Mouse (Mus musculus) left cerebral cortex, adult 2 months (tissue): ENCODE results near the gene Crtc3. TPM values are rescaled to one million over a fixed set of nuclear protein-coding genes. Genes with fewer than 3 reads are reported as not detected.

Source experiments
- DNase-seq, 2 experiments: peaks; one replicate each; pipeline ENCODE4 v3.0.0; 2021 to 2022; ENCODE audit warnings: low spot score in 2 of 2, mixed read lengths in 1 of 2; ENCODE audit errors: extremely low spot score in 1 of 2
- H3K27ac ChIP-seq: fragments of 200-600 bp; 2 replicates; pipeline ENCODE4 v1.8.1; 2022
- H3K4me3 ChIP-seq: fragments of 200-600 bp; 2 replicates; pipeline ENCODE4 v1.8.1; 2022
- CTCF ChIP-seq: fragments of 200-600 bp; IDR thresholded peaks from 2 replicates; pipeline ENCODE4 v1.8.1; 2022; ENCODE audit warnings: antibody characterized with exemption, mild to moderate bottlenecking, moderate library complexity
- intact Hi-C: fragments of 180-260 bp; cut with DNase I; formaldehyde crosslinking; loops from one replicate; pipeline ENCODE4 v1.15.1; 2025
- total RNA-seq, 2 experiments: library from RNA; stranded (reverse); gene quantifications; 2 replicates each; pipeline ENCODE4 v1.2.3; 2021

Crtc3 gene
- total RNA-seq, 2 experiments from 2014 or later: 14.9 to 16.5 TPM

DNA sequence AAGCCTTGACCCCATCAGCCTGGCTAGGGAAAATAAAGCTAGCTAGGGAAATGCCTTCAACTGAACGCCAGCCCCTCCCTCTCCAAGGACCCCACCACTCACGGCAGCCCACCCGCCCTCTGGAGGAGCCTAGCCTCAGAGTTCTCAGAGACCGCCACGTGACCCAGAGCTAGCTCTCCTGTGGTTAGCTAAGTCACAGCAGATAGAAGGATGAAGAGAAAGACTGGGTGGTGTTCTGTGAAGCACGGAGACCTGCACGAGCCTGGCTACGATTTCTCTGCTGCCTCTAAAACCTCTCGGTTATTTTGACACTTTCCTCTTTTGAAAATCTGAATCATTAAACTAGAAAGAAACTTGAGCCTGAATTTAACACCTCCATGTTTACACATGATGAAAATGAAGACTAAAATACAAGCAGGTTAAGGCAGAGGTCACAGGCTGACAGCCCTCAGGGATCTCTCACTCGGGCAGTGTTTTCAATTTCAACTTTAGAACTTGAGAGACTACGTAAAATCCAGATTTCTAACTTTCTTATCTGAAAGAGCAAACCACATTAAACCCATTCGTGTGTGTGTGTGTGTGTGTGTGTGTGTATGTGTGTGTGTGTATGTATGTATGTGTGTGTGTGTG lies 8.3 kb downstream of the Crtc3 start:
- H3K4me3 ChIP-seq: no peak overlapping the region
- TF ChIP-seq CTCF: no peak
- DNase-seq: no peak
- H3K27ac ChIP-seq: no peak overlapping the region
- intact Hi-C loops: no loop called here

DNA sequence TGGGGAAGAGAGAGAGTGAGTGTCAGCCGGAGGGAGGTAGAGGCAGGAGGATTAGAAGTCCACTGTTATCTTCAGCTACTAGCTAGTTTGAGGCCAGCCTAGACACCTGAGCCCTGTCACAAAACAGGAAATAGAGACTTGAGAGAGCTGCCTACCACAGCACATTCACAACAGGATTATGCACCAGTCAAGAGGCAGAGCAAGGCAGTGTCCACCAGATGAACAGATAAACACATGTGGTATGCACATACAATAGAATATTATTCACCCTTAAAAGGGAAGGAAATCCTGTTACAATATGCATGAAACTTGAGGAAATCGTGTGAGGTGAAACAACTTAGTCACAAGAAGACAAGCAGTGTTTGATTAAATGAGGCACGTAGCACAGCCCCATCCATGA lies 16.4 kb downstream of the Crtc3 start:
- Histone ChIP-seq H3K27ac (no peak overlapping the region), H3K4me3 (no peak overlapping the region)
- DNase-seq: no peak
- intact Hi-C loops: no loop called here
- TF ChIP-seq CTCF: no peak

DNA sequence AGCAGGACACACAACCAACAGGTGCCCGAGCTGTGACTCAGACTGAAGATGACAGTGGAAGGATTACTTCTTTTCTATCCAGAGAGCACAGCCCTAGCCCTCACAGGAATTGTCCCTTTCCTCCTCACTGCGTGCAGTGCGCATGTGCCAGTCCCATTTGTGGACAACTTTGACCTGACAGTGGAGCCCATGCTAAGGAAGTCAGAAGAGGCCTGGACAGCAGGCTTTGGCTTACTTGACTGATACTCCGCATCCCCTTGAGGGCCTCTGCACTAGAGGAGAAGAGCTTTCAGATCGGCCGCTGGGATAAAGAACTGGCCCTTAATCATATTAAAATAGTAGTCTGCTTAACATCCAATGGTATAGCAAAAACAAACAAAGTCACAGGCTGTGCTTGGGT lies 17.8 kb downstream of the Crtc3 start:
- DNase-seq: no peak
- H3K4me3 ChIP-seq: no peak overlapping the region
- TF ChIP-seq CTCF: no peak
- no peak overlapping the region for H3K27ac ChIP-seq
- intact Hi-C loops: no loop called here

DNA sequence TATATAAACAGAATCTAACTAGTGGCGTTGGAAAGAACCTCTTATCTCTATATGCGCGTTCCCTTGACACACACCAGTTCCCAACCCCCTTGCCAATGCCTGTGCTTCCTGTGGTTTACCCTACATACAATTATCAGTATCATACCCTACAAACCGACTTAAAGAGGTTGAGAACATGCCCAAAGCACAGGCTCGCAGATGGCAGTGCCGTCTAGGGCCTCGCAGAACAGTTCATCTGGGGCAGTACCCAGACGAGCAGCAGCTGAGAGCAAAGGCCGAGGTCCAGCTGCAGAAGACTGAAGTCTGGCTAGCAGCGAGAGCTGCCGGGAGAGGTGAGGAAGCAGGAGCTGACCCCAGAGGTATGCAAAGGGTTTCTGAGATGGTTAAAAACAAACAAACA lies 21.5 kb downstream of the Crtc3 start:
- intact Hi-C loops: no loop called here
- no peak for DNase-seq
- TF ChIP-seq CTCF: no peak
- no peak overlapping the region for H3K4me3 ChIP-seq
- no peak overlapping the region for H3K27ac ChIP-seq

DNA sequence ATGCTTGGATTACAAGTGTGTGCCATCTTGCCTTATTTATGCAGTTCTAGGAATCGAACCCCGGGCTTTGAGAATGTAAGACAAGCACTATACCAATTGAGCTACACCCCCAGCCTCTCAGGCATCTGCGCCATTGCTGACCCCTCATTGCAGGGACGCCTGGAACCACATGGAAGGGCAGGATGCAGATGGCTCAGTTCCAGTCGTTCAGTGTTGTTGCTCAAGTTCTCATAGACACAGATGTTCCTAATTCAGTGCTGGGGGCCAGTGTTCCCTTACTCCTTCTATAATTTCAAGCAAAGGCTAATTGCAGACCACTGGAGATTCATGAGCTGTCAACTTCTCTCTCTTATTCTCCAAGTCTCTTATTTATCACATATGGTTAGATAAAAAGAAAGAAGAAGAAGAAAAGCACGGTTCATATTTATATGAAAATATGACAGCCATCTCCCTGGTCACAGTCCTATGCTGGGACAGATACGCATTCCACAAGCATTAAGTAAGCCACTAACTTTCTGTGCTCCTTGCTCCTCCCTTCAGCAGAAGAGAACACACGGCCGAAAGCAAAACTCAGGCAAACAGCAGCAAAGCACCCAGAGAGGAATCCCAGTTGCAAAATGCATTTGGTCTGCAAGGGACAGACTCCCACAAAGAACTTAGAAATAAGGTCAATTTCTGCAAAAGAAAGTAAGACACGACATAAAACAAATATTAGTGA lies 22.3 kb downstream of the Crtc3 start:
- no peak for TF ChIP-seq CTCF
- no peak for DNase-seq
- intact Hi-C loops: no loop called here
- no peak overlapping the region for H3K4me3 ChIP-seq
- H3K27ac ChIP-seq: no peak overlapping the region

DNA sequence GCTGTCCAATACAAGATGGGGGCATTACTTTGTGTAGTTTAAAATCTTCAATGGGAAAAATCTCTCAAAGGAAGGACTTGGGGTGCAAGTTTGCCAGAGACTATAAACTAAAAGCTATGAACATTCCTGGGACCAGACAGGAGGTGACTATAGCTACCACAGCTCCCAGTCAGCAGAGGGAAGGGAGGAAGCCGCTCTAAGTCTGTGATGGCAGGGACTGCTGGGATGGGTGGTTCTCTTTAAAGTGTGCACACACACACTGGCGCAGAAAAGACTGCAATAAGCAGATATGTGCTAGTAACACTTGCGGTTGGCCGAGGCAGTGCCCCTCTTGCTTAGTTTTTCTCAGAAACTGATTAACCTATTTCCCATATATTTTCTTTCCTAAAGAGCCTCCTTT lies 27.6 kb downstream of the Crtc3 start:
- H3K27ac ChIP-seq: peak overlapping the region; percentile 33; the same call in 1 of the 2 replicates
- intact Hi-C loops: no loop called here
- H3K4me3 ChIP-seq: no peak overlapping the region
- TF ChIP-seq CTCF: no peak
- DNase-seq: no peak

DNA sequence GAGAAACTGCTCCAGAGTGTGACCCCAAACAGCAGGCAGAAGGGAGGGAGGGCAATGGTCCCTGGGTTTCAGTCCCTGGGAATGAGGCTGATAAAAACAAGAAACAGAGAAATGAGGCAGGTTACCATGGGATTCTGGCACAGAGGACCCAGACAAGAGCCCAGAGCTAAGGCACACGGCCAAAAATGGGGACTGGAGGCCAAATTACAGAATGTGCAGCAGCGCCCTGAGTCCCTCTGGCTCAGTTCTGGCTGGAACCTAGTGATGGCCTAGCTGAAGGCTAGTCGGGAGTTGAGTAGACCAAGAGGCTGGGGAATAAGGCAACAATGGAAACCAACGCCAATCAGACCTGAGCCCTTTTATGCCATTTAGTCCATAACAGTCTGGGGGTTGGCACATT lies 28.1 kb downstream of the Crtc3 start:
- peak in 1 of 2 experiments; percentile 70 for DNase-seq
- Histone ChIP-seq H3K4me3 (no peak overlapping the region), H3K27ac (peak overlapping the region; percentile 33; the same call in 1 of the 2 replicates)
- intact Hi-C loops: no loop called here
- TF ChIP-seq CTCF: no peak

DNA sequence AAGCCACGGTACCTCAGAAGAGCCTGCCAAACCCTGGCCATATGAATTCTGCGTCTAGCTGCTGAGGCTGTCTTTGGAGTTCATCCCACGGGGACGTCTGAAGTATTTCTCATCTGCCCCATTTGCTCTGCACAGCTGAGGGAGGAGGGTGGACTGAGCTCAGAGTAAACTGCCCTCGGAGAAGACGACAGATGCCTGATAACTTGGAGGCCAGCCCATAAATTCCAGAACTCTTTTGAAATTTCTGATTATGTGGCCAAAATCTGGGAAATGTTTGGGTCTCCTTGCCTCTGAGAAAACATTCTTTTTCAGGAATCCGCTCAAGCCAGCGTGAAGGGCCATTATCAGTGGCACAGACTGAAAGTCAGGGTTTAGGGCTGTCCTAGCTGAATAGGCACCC lies 30.8 kb downstream of the Crtc3 start:
- TF ChIP-seq CTCF: no peak
- Histone ChIP-seq H3K4me3 (no peak overlapping the region), H3K27ac (no peak overlapping the region; the same call in 1 of the 2 replicates)
- intact Hi-C loops: no loop called here
- no peak for DNase-seq

DNA sequence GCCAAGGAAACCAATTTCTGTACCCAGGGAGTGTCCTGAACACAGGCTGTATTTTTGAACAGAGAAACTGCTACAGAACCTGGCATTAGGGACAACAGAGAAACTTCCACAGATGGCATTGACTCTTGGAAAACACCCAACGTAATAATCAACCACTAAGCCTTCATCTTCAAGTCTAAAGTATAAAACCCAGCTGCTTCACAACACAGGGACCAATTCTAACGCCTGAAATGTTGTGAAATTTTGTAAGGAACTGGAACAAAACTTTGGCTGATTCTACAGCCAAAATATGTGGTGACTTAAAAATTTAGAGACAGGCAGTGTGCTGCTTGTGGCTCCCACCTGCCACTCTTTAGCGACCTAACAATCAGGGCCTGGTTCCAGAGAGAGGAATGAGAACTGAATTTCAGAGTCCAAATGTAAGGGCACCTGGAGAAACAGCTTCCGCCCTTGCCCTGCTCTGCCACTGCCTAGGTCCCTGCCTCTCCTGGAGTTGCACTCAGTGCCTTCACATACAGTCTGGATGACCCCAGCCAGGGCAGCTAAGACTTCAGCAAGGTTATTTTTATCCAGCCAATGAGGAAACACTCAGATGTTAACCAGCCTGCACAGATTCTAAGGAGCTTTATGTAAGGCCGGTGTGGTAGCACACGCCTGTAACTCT lies 33.2 kb downstream of the Crtc3 start:
- intact Hi-C loops: no loop called here
- no peak for TF ChIP-seq CTCF
- Histone ChIP-seq H3K4me3 (no peak overlapping the region), H3K27ac (peak overlapping the region; percentile 45)
- DNase-seq: no peak

DNA sequence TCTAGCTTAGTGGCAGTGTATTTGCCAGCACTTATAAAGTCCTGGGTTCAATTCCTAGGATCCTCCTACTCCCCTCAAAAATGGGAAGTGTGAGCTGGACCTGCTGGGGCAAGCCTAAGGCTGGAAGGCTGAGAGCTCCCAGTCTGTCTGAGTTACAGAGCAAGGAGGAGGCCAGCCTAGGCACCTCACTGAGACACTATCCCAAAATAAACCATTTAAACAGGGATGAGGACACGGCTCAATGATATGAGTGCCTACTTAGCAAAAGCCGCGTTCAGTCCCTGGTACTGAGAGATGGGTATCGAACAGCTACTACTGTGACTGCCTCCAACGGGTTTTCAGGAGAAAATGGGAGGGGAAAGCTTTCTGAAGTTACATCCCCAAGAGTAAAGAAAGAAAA lies 33.8 kb downstream of the Crtc3 start:
- no peak for TF ChIP-seq CTCF
- Histone ChIP-seq H3K4me3 (no peak overlapping the region), H3K27ac (peak overlapping the region; percentile 32; the same call in 1 of the 2 replicates)
- DNase-seq: no peak
- intact Hi-C loops: no loop called here

DNA sequence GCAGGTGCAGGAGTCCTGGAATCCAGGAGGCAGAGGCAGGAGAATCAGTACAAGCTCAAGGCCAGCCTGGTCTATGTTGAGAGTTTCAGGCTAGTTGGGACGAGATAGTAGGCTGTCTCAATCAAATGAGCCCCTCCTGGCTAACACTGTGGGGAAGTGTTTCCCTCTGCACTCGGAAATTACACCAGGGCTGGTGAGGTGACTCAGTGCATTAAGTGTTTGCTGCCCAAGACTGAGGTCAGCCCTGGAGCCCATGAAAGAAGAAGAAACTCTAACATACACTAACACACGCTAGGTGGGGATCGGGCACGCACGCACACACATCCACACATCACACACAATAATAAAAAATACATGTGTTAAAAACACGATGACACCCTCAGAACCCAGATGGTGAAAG lies 34.3 kb downstream of the Crtc3 start:
- H3K27ac ChIP-seq: no peak overlapping the region
- no peak; the same call in 1 of the 2 replicates for TF ChIP-seq CTCF
- intact Hi-C loops: no loop called here
- no peak for DNase-seq
- H3K4me3 ChIP-seq: no peak overlapping the region

DNA sequence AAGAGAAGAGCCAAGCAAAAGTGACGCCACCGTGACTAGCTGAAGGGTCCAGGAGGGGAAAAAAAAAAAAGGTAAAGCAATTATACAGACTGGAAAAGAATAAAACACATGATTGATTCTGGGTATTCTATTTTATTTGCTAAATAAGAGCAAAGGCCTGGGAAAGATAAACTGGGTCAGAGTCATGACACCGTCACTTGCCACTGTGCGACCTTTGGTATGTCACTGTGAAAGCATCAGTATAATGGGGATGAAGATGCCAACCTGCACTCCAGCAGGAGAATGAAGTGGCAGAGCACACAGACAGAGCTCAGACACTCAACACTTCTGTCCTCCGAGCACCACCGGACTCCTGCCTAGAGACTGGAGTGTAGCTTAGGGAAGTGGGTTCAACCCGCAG lies 34.7 kb downstream of the Crtc3 start:
- no peak for DNase-seq
- Histone ChIP-seq H3K4me3 (no peak overlapping the region), H3K27ac (no peak overlapping the region)
- intact Hi-C loops: no loop called here
- no peak for TF ChIP-seq CTCF
